Mouse (Mus musculus): ENCODE measurements around the gene Sdccag8. TPM values are rescaled to one million over a fixed set of nuclear protein-coding genes. Genes with fewer than 3 reads are reported as not detected.

The Sdccag8 gene
- polyA plus RNA-seq, 1 experiment from 2014 or later = 6.4 TPM

DNA sequence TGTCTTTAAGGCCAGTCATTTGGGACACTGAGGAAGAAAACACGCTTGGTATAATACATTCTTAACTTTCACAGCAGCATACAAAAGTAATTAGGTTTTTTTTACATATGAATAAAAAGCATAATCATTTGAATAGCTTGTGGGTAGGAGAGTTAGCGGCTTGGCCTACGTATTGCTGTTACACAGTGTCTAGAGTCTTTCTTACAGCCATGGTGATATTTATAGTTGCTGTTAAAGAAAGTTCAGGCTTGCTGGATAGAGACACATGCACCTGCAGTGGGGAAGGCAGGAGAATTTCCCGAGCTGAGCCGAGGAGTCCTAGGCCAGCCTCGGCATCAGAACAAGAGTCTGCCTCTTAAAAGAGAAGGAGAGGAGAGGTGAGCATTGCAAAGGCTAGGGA lies 134.4 kb downstream of the Sdccag8 start:
- Histone ChIP-seq H3K27me3 (replicated peaks) (no peaks in the 10 kb centered on the region), H3K4me3 (no peak overlapping the region), H3K9me3 (replicated peaks) (no peaks in the 10 kb centered on the region), H3K9ac (no peak overlapping the region), H3K36me3 (no peaks in the 10 kb centered on the region), H3K27ac (no peak overlapping the region), H3K4me1 (peaks cover 21% of the 10 kb centered on the region), H3K4me2 (no peak overlapping the region)
- 84% methylated on average over 6 of the region's 6 CpGs for WGBS (ENCODE audit: insufficient replicate concordance)
- no peak for ATAC-seq

DNA sequence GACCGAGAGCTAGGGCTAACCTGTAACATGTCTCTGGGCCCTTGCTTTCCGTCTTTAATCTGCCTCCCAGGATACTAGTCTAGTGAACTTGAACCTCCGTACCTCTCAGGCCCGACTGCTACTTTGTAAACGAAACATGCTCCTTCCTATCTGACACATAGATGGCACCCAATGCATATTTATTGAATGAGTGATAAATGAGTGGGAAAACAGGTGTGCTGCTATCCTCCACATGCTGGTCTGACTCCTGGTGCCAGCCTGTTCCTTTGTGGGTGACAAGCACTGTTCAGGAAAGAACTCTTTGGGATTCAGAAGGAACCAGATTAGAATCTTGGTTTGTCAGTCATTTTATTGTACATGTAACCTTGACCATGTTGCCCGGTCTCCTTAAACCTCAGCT lies 134.9 kb downstream of the Sdccag8 start:
- no peaks in the 10 kb centered on the region for H3K27me3 ChIP-seq (replicated peaks)
- H3K36me3 ChIP-seq = no peaks in the 10 kb centered on the region
- ATAC-seq = no peak
- no peak overlapping the region for H3K9ac ChIP-seq
- H3K9me3 ChIP-seq (replicated peaks) = no peaks in the 10 kb centered on the region
- peaks cover 19% of the 10 kb centered on the region for H3K4me1 ChIP-seq
- WGBS (ENCODE audit: insufficient replicate concordance) = 78% methylated on average over 6 of the region's 6 CpGs
- no peak overlapping the region for H3K4me3 ChIP-seq
- no peak overlapping the region for H3K27ac ChIP-seq
- H3K4me2 ChIP-seq = no peak overlapping the region

DNA sequence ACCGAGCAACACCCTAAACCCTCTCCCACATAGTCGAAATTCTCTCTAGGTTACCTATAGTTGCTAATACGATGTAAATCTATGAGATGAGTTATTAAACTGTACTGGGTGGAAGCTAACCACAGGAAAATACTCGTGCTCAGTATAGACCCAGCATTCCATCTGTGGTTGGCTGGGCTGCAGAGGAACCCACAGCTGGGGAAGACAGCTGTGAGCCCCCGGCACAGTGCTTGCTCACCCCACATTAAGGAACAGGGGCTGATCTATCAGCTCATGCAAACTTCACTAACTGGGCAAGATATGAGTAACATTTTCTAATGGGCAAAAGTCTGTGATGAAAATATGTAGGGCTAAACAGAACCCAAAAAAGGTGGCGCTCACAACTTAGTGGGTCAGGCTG lies 135.6 kb downstream of the Sdccag8 start:
- no peak overlapping the region for H3K4me3 ChIP-seq
- H3K9ac ChIP-seq = no peak overlapping the region
- no peaks in the 10 kb centered on the region for H3K27me3 ChIP-seq (replicated peaks)
- H3K4me2 ChIP-seq = no peak overlapping the region
- WGBS (ENCODE audit: insufficient replicate concordance) = 68% methylated on average over 6 of the region's 6 CpGs
- peaks cover 15% of the 10 kb centered on the region for H3K4me1 ChIP-seq
- H3K27ac ChIP-seq = no peak overlapping the region
- H3K9me3 ChIP-seq (replicated peaks) = no peaks in the 10 kb centered on the region
- no peaks in the 10 kb centered on the region for H3K36me3 ChIP-seq
- no peak for ATAC-seq

DNA sequence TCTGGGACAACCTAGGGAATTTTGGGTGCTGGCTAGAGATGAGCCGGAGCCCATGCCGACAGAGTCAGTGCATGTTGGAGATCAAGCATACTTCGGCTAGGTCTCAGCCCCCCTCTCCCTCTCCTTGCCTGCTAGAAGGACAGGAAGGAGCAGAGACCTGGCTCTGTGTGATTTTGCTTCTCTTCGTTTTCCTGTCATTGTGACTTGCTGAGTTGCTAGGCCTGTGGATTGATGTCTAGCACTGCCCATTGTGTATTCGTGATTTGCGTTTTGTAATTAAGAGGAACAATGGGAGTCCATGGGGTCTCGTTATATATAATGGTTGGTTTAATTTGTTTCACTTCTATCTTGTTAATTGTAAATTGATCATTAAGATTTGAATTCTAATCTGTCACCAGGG lies 137.4 kb downstream of the Sdccag8 start:
- 59% methylated on average over 7 of the region's 7 CpGs for WGBS (ENCODE audit: insufficient replicate concordance)
- Histone ChIP-seq H3K4me1 (no peaks in the 10 kb centered on the region), H3K4me2 (no peak overlapping the region), H3K9ac (no peak overlapping the region), H3K27ac (no peak overlapping the region), H3K4me3 (no peak overlapping the region), H3K36me3 (no peaks in the 10 kb centered on the region), H3K9me3 (replicated peaks) (no peaks in the 10 kb centered on the region), H3K27me3 (replicated peaks) (no peaks in the 10 kb centered on the region)
- ATAC-seq = no peak

DNA sequence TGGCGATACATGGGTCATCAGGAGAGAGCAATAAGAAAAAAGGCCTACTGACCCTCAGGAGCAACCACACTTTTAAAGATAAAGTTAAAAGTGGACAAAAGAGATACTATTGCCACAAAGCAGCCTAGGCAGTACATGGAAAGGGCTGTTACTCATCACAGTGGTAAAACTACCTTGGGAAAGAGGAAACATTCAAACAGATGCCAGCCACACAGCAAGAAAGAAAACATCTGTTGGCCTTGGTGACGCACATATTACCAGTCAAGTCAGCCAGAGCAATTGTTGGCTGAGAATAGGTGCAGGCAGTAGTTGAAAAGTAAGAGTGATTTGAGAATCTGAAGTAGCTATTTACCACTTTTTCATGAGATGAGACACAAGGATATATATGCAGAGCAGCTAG lies 143.9 kb downstream of the Sdccag8 start:
- ATAC-seq = no peak
- Histone ChIP-seq H3K4me2 (no peak overlapping the region), H3K4me1 (no peaks in the 10 kb centered on the region), H3K9me3 (replicated peaks) (no peaks in the 10 kb centered on the region), H3K9ac (no peak overlapping the region), H3K4me3 (no peak overlapping the region), H3K27ac (no peak overlapping the region), H3K27me3 (replicated peaks) (no peaks in the 10 kb centered on the region), H3K36me3 (no peaks in the 10 kb centered on the region)
- WGBS (ENCODE audit: insufficient replicate concordance) = 79% methylated on average over 2 of the region's 2 CpGs

- Histone ChIP-seq H3K4me2 (no peak overlapping the region), H3K36me3 (no peaks in the 10 kb centered on the region), H3K27ac (no peak overlapping the region), H3K4me1 (no peaks in the 10 kb centered on the region), H3K27me3 (replicated peaks) (no peaks in the 10 kb centered on the region), H3K9me3 (replicated peaks) (no peaks in the 10 kb centered on the region), H3K4me3 (no peak overlapping the region), H3K9ac (no peak overlapping the region)
- WGBS (ENCODE audit: insufficient replicate concordance) = 90% methylated on average over 10 of the region's 10 CpGs
- ATAC-seq = no peak
Observed at GRCm38 (mm10) chr1:176961716-176962115, 147.3 kb downstream of the Sdccag8 start.

GRCm38 (mm10) chr1:176962894-176963293 lies 148.4 kb downstream of the Sdccag8 start:
- Histone ChIP-seq H3K4me3 (no peak overlapping the region), H3K9me3 (replicated peaks) (no peaks in the 10 kb centered on the region), H3K4me1 (no peaks in the 10 kb centered on the region), H3K27me3 (replicated peaks) (no peaks in the 10 kb centered on the region), H3K27ac (no peak overlapping the region), H3K9ac (no peak overlapping the region), H3K4me2 (no peak overlapping the region), H3K36me3 (no peaks in the 10 kb centered on the region)
- 75% methylated on average over 5 of the region's 5 CpGs for WGBS (ENCODE audit: insufficient replicate concordance)
- ATAC-seq = no peak

DNA sequence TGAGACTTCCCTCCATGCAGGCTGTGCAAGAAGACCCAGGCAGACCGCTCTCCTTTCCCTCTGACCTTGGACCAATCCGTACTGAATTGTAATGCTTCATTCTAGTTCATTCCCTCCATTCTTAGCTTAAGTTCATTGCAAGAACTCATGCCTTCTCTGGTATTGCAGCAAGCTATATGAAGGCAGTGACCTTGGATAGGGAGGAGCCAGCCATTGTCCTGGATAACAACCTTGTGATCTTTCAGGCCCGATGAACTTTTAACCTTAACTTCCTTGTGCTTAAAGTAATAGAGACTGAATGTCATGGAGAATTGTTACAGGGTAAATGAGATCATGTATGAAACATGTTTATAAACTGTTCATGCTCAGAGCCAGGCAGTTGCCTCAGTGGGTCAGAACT lies 152.8 kb downstream of the Sdccag8 start:
- Histone ChIP-seq H3K36me3 (no peaks in the 10 kb centered on the region), H3K4me2 (no peak overlapping the region), H3K4me3 (no peak overlapping the region), H3K27ac (no peak overlapping the region), H3K9me3 (replicated peaks) (no peaks in the 10 kb centered on the region), H3K4me1 (no peaks in the 10 kb centered on the region), H3K27me3 (replicated peaks) (no peaks in the 10 kb centered on the region), H3K9ac (no peak overlapping the region)
- ATAC-seq = no peak
- WGBS (ENCODE audit: insufficient replicate concordance) = 72% methylated on average over 3 of the region's 3 CpGs

DNA sequence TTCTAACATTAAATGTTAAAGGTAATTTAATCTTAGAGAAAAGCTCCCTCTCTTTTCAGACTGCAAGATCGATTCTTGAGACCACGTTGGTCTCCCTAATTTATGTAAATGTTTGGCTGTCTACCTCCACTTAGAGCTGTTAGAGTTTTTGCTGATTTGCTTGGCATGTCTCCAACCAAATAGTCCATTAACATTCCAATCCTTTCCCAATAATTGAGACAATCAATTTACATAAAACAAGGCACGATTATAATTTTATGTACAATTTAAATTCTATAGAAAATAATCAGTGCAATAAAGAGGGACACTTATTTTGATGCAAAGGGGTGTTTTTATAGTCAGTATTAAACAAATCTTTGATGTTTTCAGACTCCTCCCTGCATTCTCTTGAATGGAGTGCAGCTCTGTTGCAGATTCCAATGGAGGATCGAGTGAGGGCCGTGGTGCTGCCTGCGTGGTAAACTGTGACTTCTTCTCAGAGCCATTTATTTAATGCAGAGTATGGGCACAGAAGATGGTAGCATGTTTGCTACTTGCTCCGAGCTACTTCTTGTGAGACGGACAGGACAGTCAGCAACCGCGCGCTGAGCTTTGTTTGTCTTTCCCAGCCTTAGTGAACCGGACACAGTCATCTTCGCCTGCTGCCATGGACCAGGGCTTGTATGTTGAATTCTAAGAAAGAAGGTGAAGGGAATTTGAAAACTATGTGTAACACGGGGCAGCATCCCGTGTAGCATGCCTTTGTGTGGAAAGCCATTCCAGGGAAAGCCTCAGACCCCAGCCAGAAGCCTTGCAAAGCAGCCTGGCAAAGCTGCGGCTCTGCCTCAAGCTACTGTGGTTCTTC lies 156.4 kb downstream of the Sdccag8 start:
- H3K4me2 ChIP-seq = no peak overlapping the region
- ATAC-seq = no peak
- H3K36me3 ChIP-seq = no peaks in the 10 kb centered on the region
- 75% methylated on average over 16 of the region's 16 CpGs for WGBS (ENCODE audit: insufficient replicate concordance)
- no peak overlapping the region for H3K27ac ChIP-seq
- no peak overlapping the region for H3K4me3 ChIP-seq
- H3K9me3 ChIP-seq (replicated peaks) = no peaks in the 10 kb centered on the region
- H3K9ac ChIP-seq = no peak overlapping the region
- no peaks in the 10 kb centered on the region for H3K27me3 ChIP-seq (replicated peaks)
- no peaks in the 10 kb centered on the region for H3K4me1 ChIP-seq

GRCm38 (mm10) chr1:176971479-176971797 lies 157.0 kb downstream of the Sdccag8 start:
- no peak overlapping the region for H3K9ac ChIP-seq
- H3K27me3 ChIP-seq (replicated peaks) = no peaks in the 10 kb centered on the region
- H3K4me2 ChIP-seq = no peak overlapping the region
- ATAC-seq = no peak
- H3K9me3 ChIP-seq (replicated peaks) = no peaks in the 10 kb centered on the region
- no peaks in the 10 kb centered on the region for H3K4me1 ChIP-seq
- no peaks in the 10 kb centered on the region for H3K36me3 ChIP-seq
- WGBS (ENCODE audit: insufficient replicate concordance) = 70% methylated on average over 4 of the region's 4 CpGs
- H3K4me3 ChIP-seq = no peak overlapping the region
- no peak overlapping the region for H3K27ac ChIP-seq

- Histone ChIP-seq H3K4me1 (no peaks in the 10 kb centered on the region), H3K4me2 (no peak overlapping the region), H3K27ac (no peak overlapping the region), H3K9ac (no peak overlapping the region), H3K27me3 (replicated peaks) (no peaks in the 10 kb centered on the region), H3K9me3 (replicated peaks) (no peaks in the 10 kb centered on the region), H3K36me3 (no peaks in the 10 kb centered on the region), H3K4me3 (no peak overlapping the region)
- ATAC-seq = no peak
- WGBS (ENCODE audit: insufficient replicate concordance) = 63% methylated on average over 6 of the region's 6 CpGs
Observed at GRCm38 (mm10) chr1:176973356-176974088, 159.1 kb downstream of the Sdccag8 start.

GRCm38 (mm10) chr1:176979235-176979634 lies 164.8 kb downstream of the Sdccag8 start:
- no peak for ATAC-seq
- Histone ChIP-seq H3K9me3 (replicated peaks) (no peaks in the 10 kb centered on the region), H3K4me2 (no peak overlapping the region), H3K9ac (no peak overlapping the region), H3K4me1 (no peaks in the 10 kb centered on the region), H3K27me3 (replicated peaks) (no peaks in the 10 kb centered on the region), H3K27ac (no peak overlapping the region), H3K4me3 (no peak overlapping the region), H3K36me3 (no peaks in the 10 kb centered on the region)

Data from liver, embryonic 12.5 days (tissue).